Comparison of ENCODE assay signal across 8 mouse cellular contexts in the genomic region with DNA sequence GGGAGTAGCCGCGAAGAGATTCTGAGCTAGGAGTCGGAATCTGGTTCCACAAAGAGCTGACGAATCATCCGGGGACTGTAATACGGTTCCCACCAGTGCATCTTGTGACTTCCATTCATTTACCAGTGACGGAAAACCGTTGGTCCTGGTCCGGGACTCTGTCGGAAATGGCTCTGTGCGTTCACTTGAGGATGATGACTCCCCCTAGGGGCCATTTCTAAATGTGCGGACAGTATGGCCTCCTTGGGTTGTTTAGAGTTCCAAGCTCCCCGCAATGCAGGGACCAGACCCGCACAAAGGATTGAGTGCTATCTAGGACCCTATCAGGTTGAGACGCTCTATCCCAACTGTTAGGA. TPM values are rescaled to one million over a fixed set of nuclear protein-coding genes. Genes with fewer than 3 reads are reported as not detected.
DNase-seq lines count a peak whose midpoint lies in the region; ATAC-seq lines count a peak whose summit lies in the region.

A gene (minus strand): TSS at position 155 of the 356 bp plus-strand sequence.

- ATAC-seq in hindbrain, embryonic 15.5 days (ENCODE audit: low FRiP score, low read depth): peak; percentile 86

- DNase-seq in ZHBTc4 (ENCODE audit: low read depth, low spot score): peak; percentile 96
- peak; percentile 90 to 91 for DNase-seq in cerebellum, postnatal 14 days
- DNase-seq in frontal cortex, postnatal 25 days (ENCODE audit: low spot score in 2 of 2): peak; percentile 59 to 62
- DNase-seq in layer of hippocampus, postnatal 36 days: no peak
- peak; percentile 95 for DNase-seq in lung, postnatal 36 days
- peak; percentile 86 for DNase-seq in right cerebral cortex, adult 18-20 months
- DNase-seq in urinary bladder, postnatal 25 days (ENCODE audit: low spot score): peak; percentile 64

- H3K4me3 ChIP-seq in hindbrain, embryonic 15.5 days: peak within 1 kb of the TSS; percentile 74

- no peaks in the 10 kb centered on the region for H3K27me3 ChIP-seq in hindbrain, embryonic 15.5 days

- WGBS in hindbrain, embryonic 15.5 days: under 1% methylated on average over 15 of the region's 15 CpGs

- peak within 1 kb of the TSS; percentile 89 for H3K9ac ChIP-seq in hindbrain, embryonic 15.5 days

- H3K4me1 ChIP-seq in hindbrain, embryonic 15.5 days (replicated peaks): peaks cover 19% of the 10 kb centered on the region

- H3K9me3 ChIP-seq in hindbrain, embryonic 15.5 days: no peaks in the 10 kb centered on the region

- H3K36me3 ChIP-seq in hindbrain, embryonic 15.5 days: peaks cover 5% of the 10 kb centered on the region; the same call in 1 of the 2 replicates

- H3K4me2 ChIP-seq in hindbrain, embryonic 15.5 days: peak within 1 kb of the TSS; percentile 88

- peak within 1 kb of the TSS; percentile 99 for H3K27ac ChIP-seq in hindbrain, embryonic 15.5 days (replicated peaks)

RNA-seq across cellular contexts. Expression of the gene that starts here (rescaled TPM):
- 141 and 147 TPM in 2 replicates for polyA plus RNA-seq in hindbrain, embryonic 15.5 days (2015; fragmentation: Nextera tagmentation; extraction: Ambion mirVana)
- total RNA-seq in layer of hippocampus, postnatal 36 days (2021): 10 to 100 TPM; 69.1 to 73.2 TPM

Comparison
In these comparisons a context has a peak if more than half of its experiments do, and no peak if none do; other contexts are left out.
1. DNase-seq: peak in ZHBTc4 (single experiment), cerebellum, postnatal 14 days (2 of 2), frontal cortex, postnatal 25 days (2 of 2), lung, postnatal 36 days (single experiment), right cerebral cortex, adult 18-20 months (single experiment) and urinary bladder, postnatal 25 days (single experiment); none in layer of hippocampus, postnatal 36 days (0 of 2).